Mouse (Mus musculus) neural tube, embryonic 15.5 days (tissue): ENCODE results near the gene Kdm2a. TPM values are rescaled to one million over a fixed set of nuclear protein-coding genes. Genes with fewer than 3 reads are reported as not detected.

ENCODE experiments used
- ATAC-seq: fragments of 200-750 bp; cut with Nextera tagmentation; 2 replicates; pipeline ENCODE4 v1.8.0; 2017; ENCODE audit warnings: mild to moderate bottlenecking, moderate TSS enrichment, moderate library complexity; ENCODE audit not compliant: low FRiP score
- H3K27ac ChIP-seq: fragments of 300-500 bp; sonication (generic); replicated peaks from 2 replicates; pipeline ENCODE4 v1.5.1; 2015; ENCODE audit warnings: mild to moderate bottlenecking, inconsistent platforms
- H3K27me3 ChIP-seq: fragments of 300-500 bp; sonication (generic); replicated peaks from 2 replicates; pipeline ENCODE4 v1.6.1; 2015; ENCODE audit warnings: inconsistent platforms
- H3K36me3 ChIP-seq: fragments of 300-500 bp; sonication (generic); 2 replicates; pipeline ENCODE4 v1.6.1; 2015; ENCODE audit warnings: inconsistent platforms
- H3K4me1 ChIP-seq: fragments of 300-500 bp; sonication (generic); 2 replicates; pipeline ENCODE4 v1.6.1; 2015; ENCODE audit warnings: inconsistent platforms
- H3K4me2 ChIP-seq: fragments of 300-500 bp; sonication (generic); 2 replicates; pipeline ENCODE4 v1.6.1; 2015; ENCODE audit warnings: inconsistent platforms, mild to moderate bottlenecking, moderate library complexity
- H3K4me3 ChIP-seq: fragments of 300-500 bp; sonication (generic); replicated peaks from 2 replicates; pipeline ENCODE4 v1.5.1; 2015; ENCODE audit warnings: mild to moderate bottlenecking, inconsistent platforms
- H3K9ac ChIP-seq: fragments of 300-500 bp; sonication (generic); replicated peaks from 2 replicates; pipeline ENCODE4 v1.6.1; 2015; ENCODE audit warnings: mild to moderate bottlenecking, inconsistent platforms
- H3K9me3 ChIP-seq: fragments of 300-500 bp; sonication (generic); replicated peaks from 2 replicates; pipeline ENCODE4 v1.6.1; 2016; ENCODE audit warnings: inconsistent platforms
- WGBS: fragments of 180-500 bp; shearing (Covaris S2); methylation state at CpG from one replicate; pipeline ENCODE4 v1.1.7; 2015; ENCODE audit warnings: mixed read lengths; 5-methylcytosine and 5-hydroxymethylcytosine counted together
- polyA plus RNA-seq: library from polyadenylated mRNA; unstranded; fragments of >200 nt; fragmentation: Nextera tagmentation; extraction: Ambion mirVana; gene quantifications from 2 replicates; pipeline ENCODE4 v1.2.1, GENCODE M21; 2015

Gene Kdm2a
- polyA plus RNA-seq, 1 experiment from 2014 or later: 28.4 TPM

DNA sequence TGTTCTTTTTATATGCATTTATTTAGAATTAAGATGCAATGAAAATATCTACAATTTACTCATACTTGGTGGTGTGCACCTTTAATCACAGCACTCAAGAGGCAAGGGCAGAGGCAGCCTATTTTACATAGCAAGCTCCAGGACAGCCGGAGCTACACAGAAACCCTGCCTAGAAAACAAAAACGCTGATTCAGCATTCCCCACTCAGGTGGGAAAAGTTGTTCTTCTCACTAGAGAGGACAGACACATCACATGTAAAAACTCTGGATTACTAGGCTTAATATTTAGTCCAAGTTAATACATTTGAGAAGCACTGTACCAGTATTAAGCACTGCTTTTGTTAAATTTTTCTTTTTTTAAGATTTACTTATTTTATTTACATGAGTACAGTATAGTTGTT lies 48.6 kb downstream of the Kdm2a start:
- no peaks in the 10 kb centered on the region for H3K4me1 ChIP-seq
- WGBS: 95% methylated on average over 2 of the region's 2 CpGs
- no peak overlapping the region for H3K9ac ChIP-seq
- no peak overlapping the region for H3K4me3 ChIP-seq
- H3K27me3 ChIP-seq: no peaks in the 10 kb centered on the region
- no peak overlapping the region for H3K4me2 ChIP-seq
- H3K9me3 ChIP-seq: no peaks in the 10 kb centered on the region
- no peak overlapping the region for H3K27ac ChIP-seq
- H3K36me3 ChIP-seq: peaks cover 46% of the 10 kb centered on the region
- ATAC-seq: no peak

DNA sequence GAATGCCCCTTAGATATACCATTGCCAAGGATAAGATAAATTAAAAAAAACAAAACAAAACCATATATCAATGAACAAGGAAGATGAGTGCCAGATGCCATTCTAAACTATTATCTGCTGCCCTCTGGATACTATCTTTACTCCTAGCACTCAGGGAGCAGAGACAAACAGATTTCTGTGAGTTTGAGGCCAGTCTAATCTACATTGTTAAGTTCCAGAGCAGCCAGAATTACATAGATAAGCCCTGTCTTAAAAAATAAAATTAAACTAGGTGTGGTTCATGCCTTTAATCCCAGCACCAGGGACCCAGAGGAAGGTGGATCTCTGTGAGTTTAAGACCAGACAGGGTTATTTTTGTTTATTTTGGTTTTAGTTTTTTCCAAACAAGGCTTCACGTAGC lies 51.6 kb downstream of the Kdm2a start:
- no peak for ATAC-seq

DNA sequence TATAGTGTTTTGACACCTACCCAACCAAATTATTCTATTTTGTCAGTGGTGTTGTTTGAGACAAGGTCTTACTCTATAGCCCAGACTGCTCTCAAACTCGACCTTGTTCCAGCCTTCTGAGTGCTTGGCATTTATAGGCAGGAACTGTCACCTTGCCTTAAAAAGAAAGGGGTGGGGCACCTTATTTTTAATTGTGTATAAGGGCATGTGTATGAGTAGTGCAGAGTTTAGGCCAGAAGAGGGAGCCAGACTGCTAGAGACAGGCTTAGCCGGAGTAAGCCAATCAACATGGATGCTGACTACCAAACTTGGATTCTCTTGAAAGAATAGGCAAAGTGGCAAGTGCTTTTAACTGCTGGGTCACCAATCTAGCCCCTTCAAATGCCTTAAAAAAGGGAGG lies 59.9 kb downstream of the Kdm2a start:
- no peaks in the 10 kb centered on the region for H3K27me3 ChIP-seq
- H3K4me3 ChIP-seq: no peak overlapping the region
- no peak overlapping the region for H3K9ac ChIP-seq
- peaks cover 17% of the 10 kb centered on the region for H3K4me1 ChIP-seq
- H3K36me3 ChIP-seq: peaks cover 33% of the 10 kb centered on the region
- WGBS: 33% methylated on average over 2 of the region's 2 CpGs
- no peaks in the 10 kb centered on the region for H3K9me3 ChIP-seq
- no peak overlapping the region for H3K4me2 ChIP-seq
- no peak for ATAC-seq
- no peak overlapping the region for H3K27ac ChIP-seq

More for the DNA sequence above, 51.6 kb downstream of the Kdm2a start:
- no peak overlapping the region for H3K9ac ChIP-seq
- WGBS: 83% methylated on average over 1 of the region's 1 CpGs
- H3K36me3 ChIP-seq: peaks cover 59% of the 10 kb centered on the region
- no peaks in the 10 kb centered on the region for H3K9me3 ChIP-seq
- no peaks in the 10 kb centered on the region for H3K4me1 ChIP-seq
- no peaks in the 10 kb centered on the region for H3K27me3 ChIP-seq
- H3K4me2 ChIP-seq: no peak overlapping the region
- H3K27ac ChIP-seq: no peak overlapping the region
- H3K4me3 ChIP-seq: no peak overlapping the region

DNA sequence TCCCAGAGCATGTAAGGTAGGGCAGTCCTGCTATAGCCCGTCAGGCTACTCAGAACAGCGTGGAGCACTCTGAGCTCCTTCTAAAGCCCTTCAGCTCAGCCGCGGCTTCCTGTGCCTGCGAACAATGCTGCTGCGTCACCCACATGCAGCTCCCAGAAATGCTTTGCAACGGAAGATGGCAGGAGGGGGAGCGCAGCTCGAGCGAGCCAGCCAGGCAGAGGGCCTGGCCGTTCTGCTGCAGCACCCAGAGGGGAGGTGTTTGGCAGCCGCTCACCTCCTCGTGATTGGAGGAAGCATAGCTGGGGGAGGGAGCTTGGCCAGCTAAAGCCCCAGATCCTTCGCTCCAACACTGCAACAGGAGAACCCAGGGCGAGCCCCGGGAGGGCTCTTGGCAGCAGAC lies 64.3 kb downstream of the Kdm2a start:
- Histone ChIP-seq H3K4me1 (peaks cover 38% of the 10 kb centered on the region), H3K27me3 (no peaks in the 10 kb centered on the region), H3K27ac (peak overlapping the region; percentile 89), H3K36me3 (peaks cover 16% of the 10 kb centered on the region), H3K9ac (peak overlapping the region; percentile 60), H3K4me3 (peak overlapping the region; percentile 55), H3K9me3 (no peaks in the 10 kb centered on the region), H3K4me2 (peak overlapping the region; percentile 82)
- peak; percentile 99 for ATAC-seq
- WGBS: under 1% methylated on average over 16 of the region's 16 CpGs

DNA sequence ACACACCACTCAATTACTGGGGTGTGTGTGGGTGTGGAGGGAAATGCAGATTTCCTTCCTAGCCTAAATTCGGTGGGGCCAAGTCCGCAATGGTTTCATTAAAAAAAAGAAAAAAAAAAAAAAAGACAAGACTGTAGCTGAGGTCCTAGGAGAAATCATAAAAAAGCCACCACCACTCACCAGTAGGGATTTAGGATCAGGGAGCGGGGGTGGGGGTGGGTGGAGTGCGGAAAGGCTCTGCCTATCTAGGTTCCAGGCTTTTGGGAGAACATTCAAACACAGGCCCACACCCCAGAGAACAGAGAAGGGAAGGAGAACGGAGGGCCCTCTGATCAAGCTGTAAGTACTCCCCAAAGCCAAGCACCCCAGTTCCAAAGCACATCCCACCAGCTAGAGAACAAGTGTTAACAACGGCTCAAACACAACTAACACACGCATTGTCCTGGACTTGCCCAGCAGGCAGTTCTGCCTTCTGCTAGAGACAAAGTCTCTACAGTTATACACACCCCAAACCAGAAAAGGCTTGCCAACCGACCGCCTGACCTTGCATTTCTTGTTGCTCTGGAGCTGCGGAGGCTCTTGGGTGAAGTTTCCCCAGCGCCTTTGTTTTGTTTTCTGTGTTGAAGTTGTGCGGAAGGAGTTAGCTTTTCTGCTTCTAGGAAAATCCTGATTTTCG lies 64.8 kb downstream of the Kdm2a start:
- H3K4me1 ChIP-seq: peaks cover 38% of the 10 kb centered on the region
- peaks cover 21% of the 10 kb centered on the region for H3K36me3 ChIP-seq
- peak overlapping the region; percentile 55 for H3K4me3 ChIP-seq
- H3K27ac ChIP-seq: peak overlapping the region; percentile 89
- no peaks in the 10 kb centered on the region for H3K27me3 ChIP-seq
- H3K4me2 ChIP-seq: peak overlapping the region; percentile 82
- peak; percentile 55; the same call in 1 of the 2 replicates for ATAC-seq
- peak overlapping the region; percentile 60 for H3K9ac ChIP-seq
- under 1% methylated on average over 13 of the region's 13 CpGs for WGBS
- no peaks in the 10 kb centered on the region for H3K9me3 ChIP-seq

DNA sequence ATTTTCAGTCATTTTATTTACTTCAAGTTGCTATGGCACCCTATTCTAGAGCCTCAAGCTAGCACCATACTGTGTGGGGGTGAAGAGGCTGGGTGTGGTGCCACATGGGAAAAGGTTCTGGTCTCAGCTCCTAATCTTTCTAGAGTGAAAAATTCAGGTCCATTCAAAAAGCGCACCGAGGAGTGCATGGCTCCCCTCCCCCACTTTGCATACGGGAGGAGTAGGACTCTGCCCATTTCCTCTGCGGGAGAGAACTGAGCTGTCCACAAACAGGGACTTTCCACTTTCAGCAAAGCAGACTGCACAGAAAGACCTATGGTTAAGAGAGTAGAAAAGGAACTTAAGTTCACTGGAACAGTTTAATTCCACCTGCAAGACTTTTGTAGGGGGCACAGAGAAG lies 65.4 kb downstream of the Kdm2a start:
- no peaks in the 10 kb centered on the region for H3K27me3 ChIP-seq
- 0% methylated on average over 4 of the region's 4 CpGs for WGBS

DNA sequence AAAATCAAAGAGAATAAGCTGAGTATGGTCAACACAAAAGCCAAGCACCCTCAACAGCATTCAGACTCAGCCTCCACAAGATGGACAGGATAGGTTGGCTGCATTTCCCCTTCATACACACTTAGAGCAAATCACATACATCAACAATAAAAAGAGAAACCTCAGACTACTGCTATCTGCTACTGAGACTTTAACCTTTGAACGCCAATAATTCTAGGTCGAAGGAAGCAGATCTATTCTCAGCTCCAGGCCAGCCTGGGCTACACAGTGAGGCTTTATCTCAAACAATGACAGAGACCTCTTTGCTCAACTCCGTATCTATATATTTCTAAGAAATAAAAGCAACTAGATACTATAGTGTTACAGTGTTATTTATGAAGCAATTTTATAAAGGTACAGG lies 66.8 kb downstream of the Kdm2a start:
- Histone ChIP-seq H3K4me1 (peaks cover 38% of the 10 kb centered on the region), H3K9ac (no peak overlapping the region), H3K4me2 (no peak overlapping the region), H3K27ac (no peak overlapping the region), H3K36me3 (peaks cover 39% of the 10 kb centered on the region), H3K27me3 (no peaks in the 10 kb centered on the region), H3K9me3 (no peaks in the 10 kb centered on the region), H3K4me3 (no peak overlapping the region)
- no peak for ATAC-seq
- WGBS: 92% methylated on average over 3 of the region's 3 CpGs

More for the DNA sequence above, 65.4 kb downstream of the Kdm2a start:
- peak overlapping the region; percentile 55 for H3K4me3 ChIP-seq
- peaks cover 27% of the 10 kb centered on the region for H3K36me3 ChIP-seq
- peak overlapping the region; percentile 60 for H3K9ac ChIP-seq
- no peaks in the 10 kb centered on the region for H3K9me3 ChIP-seq
- H3K4me1 ChIP-seq: peaks cover 38% of the 10 kb centered on the region
- H3K27ac ChIP-seq: peak overlapping the region; percentile 89
- H3K4me2 ChIP-seq: peak overlapping the region; percentile 82
- no peak for ATAC-seq

DNA sequence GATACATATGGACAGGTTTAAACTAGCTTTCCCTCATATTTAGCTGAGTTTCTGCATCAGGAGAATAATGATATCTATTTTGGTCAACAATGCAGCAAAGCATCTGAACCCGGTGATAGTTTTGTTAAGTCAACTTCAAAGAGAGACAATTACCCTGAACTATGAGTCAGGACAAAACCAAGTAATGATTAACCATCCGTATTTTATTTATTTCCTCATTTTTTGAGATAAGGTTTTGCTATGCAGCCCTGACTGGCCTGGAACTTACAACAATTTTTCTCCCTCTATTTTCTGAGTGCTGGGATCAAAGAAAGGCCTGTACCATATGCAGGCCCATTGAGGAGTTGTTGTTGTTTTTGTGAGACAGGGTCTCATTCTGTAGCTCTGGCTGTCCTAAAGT lies 67.5 kb downstream of the Kdm2a start:
- Histone ChIP-seq H3K9ac (no peak overlapping the region), H3K36me3 (peaks cover 46% of the 10 kb centered on the region), H3K9me3 (no peaks in the 10 kb centered on the region), H3K4me3 (no peak overlapping the region), H3K27me3 (no peaks in the 10 kb centered on the region), H3K4me2 (no peak overlapping the region), H3K4me1 (peaks cover 38% of the 10 kb centered on the region), H3K27ac (no peak overlapping the region)
- no peak for ATAC-seq
- 94% methylated on average over 2 of the region's 2 CpGs for WGBS

DNA sequence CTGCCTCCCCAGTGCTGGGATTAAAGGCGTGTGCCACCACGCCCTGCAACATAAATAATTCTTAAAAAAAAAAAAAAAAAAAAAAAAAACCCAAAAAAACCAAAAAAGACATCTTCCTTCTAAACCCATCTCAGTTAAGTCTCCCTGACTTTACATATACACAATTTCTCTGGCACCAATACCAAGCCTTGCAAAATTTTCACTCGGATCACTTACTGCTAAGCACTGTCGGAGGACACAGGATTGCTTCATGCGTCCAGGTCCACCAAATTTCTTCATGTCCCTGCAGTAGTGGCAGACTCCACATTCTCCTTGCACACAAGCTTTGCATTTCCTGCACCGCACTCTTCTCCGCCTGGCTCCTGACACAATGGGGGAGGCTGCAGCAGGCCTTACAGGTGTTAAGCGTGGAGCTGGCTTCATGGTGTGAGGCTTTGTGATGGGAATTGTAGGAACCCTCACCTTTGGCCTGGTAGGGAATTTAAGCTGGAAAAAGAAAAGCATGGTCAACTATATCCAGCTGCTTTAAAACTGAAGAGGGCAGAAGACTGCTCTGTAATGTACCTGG lies 69.3 kb downstream of the Kdm2a start:
- ATAC-seq: no peak
- Histone ChIP-seq H3K9ac (no peak overlapping the region), H3K27ac (no peak overlapping the region), H3K4me3 (no peak overlapping the region), H3K4me1 (peaks cover 24% of the 10 kb centered on the region), H3K4me2 (no peak overlapping the region), H3K36me3 (peaks cover 62% of the 10 kb centered on the region), H3K9me3 (no peaks in the 10 kb centered on the region), H3K27me3 (no peaks in the 10 kb centered on the region)
- WGBS: 95% methylated on average over 8 of the region's 8 CpGs

DNA sequence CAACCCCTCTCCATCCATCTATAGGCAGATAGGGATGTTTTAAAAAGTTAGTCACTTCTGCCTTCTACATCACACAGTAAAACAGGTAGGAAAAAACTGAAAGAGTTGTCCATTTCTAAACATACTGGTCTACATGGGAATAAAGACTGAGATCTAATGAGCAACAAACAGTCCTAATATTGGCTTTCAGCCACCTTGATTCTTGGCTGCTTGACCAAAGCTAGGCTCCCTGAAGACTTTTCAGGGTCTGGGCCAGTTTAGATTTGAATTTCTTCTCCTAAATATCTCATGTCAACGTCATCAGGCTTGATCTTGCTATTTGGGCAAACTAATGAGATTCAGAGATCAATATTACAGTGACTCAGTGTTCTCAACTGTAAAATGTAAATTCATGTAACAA lies 71.2 kb downstream of the Kdm2a start:
- H3K4me2 ChIP-seq: no peak overlapping the region
- no peak overlapping the region for H3K9ac ChIP-seq
- peaks cover 77% of the 10 kb centered on the region for H3K36me3 ChIP-seq
- H3K27me3 ChIP-seq: no peaks in the 10 kb centered on the region
- H3K4me3 ChIP-seq: no peak overlapping the region
- no peak for ATAC-seq
- H3K27ac ChIP-seq: no peak overlapping the region
- no peaks in the 10 kb centered on the region for H3K9me3 ChIP-seq
- 84% methylated on average over 1 of the region's 1 CpGs for WGBS
- peaks cover 8% of the 10 kb centered on the region for H3K4me1 ChIP-seq

DNA sequence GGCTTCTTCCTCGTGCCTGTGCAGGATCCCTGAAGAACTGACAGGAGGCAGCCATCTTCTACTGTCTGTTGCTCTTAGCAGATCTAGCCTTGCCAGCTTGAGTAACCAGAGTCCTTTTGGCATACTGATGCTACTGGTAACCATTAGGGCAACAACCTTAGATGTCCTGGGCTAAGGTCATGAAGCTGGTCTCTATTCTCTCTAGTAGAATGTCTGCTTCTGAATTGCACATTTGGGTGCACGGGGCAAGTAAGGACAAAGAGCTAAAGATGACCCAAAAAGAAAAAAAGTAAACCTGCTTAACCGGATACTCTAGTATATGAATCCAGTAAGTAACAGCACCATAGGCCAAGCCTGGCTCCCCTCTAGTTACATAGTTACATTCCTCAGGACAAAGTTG lies 72.0 kb downstream of the Kdm2a start:
- WGBS: 94% methylated on average over 3 of the region's 3 CpGs
- H3K27me3 ChIP-seq: no peaks in the 10 kb centered on the region
- no peak overlapping the region for H3K4me2 ChIP-seq
- H3K36me3 ChIP-seq: peaks cover 83% of the 10 kb centered on the region
- peaks cover 2% of the 10 kb centered on the region; the same call in 1 of the 2 replicates for H3K4me1 ChIP-seq
- H3K9ac ChIP-seq: no peak overlapping the region
- no peak for ATAC-seq
- H3K9me3 ChIP-seq: no peaks in the 10 kb centered on the region
- no peak overlapping the region for H3K4me3 ChIP-seq
- H3K27ac ChIP-seq: no peak overlapping the region

DNA sequence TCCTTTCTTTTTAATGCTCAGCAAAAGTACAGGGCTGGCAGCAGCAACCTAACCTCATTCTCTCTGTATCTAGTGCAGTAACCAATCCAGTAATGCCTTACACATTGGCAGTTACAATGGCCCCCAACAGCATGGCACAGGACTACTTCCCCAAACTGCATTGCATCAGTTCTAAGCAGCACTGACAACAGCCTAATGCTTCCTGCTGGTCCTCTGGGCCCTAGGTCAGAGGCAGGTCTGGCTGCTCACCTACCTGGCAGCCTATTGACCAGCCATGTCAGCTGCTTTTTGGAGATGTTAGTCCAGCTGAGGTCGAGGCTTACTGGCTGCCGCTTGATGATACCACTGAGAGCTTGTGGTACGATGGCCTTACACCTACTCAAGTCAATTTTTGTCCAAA lies 76.0 kb downstream of the Kdm2a start:
- Histone ChIP-seq H3K27me3 (no peaks in the 10 kb centered on the region), H3K4me2 (no peak overlapping the region), H3K36me3 (peaks cover 90% of the 10 kb centered on the region), H3K9me3 (no peaks in the 10 kb centered on the region), H3K4me3 (no peak overlapping the region), H3K27ac (no peak overlapping the region), H3K9ac (no peak overlapping the region), H3K4me1 (no peaks in the 10 kb centered on the region)
- ATAC-seq: no peak
- 94% methylated on average over 3 of the region's 3 CpGs for WGBS
